Mouse (Mus musculus) frontal cortex, adult (tissue): ENCODE results near the gene Gm5741.
A peak's percentile ranks its signal among the peaks of the same experiment; 100 is the strongest.

Experiments used
- ATAC-seq: cut with Nextera tagmentation; 2 replicates; pipeline ENCODE4 v1.9.2; 2017; ENCODE audit warnings: mild to moderate bottlenecking, moderate library complexity, mixed read lengths; ENCODE audit not compliant: low TSS enrichment

Gm5741 gene

GRCm38 (mm10) chr8:85027922-85028321 is 39.9 kb downstream of the Gm5741 start:
- no peak for ATAC-seq

- ATAC-seq, result no peak
These were observed 40.3 kb downstream of the Gm5741 start for GRCm38 (mm10) chr8:85027516-85027855.

- ATAC-seq, result peak; percentile 54
These were observed 40.9 kb downstream of the Gm5741 start, which contains the start of gene Trir for GRCm38 (mm10) chr8:85026670-85027515. Gene Trir, plus strand, starts transcription at chr8:85026823.

- ATAC-seq, result peak; percentile 91
These were observed 42.5 kb downstream of the Gm5741 start, which contains the start of gene Asna1 for GRCm38 (mm10) chr8:85025098-85025932. Gene Asna1, minus strand, starts transcription at chr8:85025281.

GRCm38 (mm10) chr8:85023846-85024245 is 43.9 kb downstream of the Gm5741 start:
- ATAC-seq, result no peak

- no peak for ATAC-seq
These were observed 46.2 kb downstream of the Gm5741 start for GRCm38 (mm10) chr8:85021514-85022055.
